Mouse (Mus musculus): ENCODE results near the gene Ankrd33b. TPM values are rescaled to one million over a fixed set of nuclear protein-coding genes. Genes with fewer than 3 reads are reported as not detected.
A peak's percentile ranks its signal among the peaks of the same experiment; 100 is the strongest.

The Ankrd33b gene
- polyA plus RNA-seq (2012; rRNA removed): 33.9 and 34.5 TPM in 2 replicates

- TF ChIP-seq POLR2A (IDR thresholded peaks at IDR 0.05; ENCODE audit: extremely low read depth, insufficient read depth, low read length) (peak; percentile 21; the same call in 1 of the 2 replicates), CTCF (IDR thresholded peaks at IDR 0.05; ENCODE audit: extremely low read depth, insufficient read depth, low read length) (no peak)
- Histone ChIP-seq H3K4me3 (ENCODE audit: insufficient read depth, low read length) (peak within 1 kb of the TSS; percentile 96), H3K4me1 (ENCODE audit: control insufficient read depth, insufficient read depth, low read length) (no peaks in the 10 kb centered on the region), H3K27ac (ENCODE audit: insufficient read depth, low read length) (peak within 1 kb of the TSS; percentile 94)
Observed at GRCm38 (mm10) chr15:31367481-31368200, at the start of gene Ankrd33b. Gene Ankrd33b, minus strand, starts transcription at chr15:31367726.

DNA sequence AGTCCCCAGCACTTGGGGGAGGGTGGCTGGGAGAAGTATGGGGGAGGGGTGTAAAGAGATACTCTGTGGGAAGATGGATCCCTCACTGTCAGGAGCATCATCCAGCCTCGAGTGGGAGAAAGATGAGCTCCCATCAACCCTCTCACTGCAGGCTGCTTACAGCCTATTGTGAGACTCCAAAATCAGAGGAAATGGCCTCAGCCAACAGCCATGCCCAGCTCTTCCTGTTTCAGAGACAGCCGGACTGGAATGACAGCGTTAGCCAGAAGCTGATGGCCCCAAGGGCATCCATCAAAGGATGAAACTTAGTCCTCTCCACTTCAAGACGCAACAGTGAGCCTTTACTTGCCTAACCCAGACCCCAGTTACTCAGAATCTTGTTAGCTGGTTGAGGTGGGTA lies 47.7 kb upstream of the Ankrd33b start:
- TF ChIP-seq CTCF (IDR thresholded peaks at IDR 0.05; ENCODE audit: extremely low read depth, insufficient read depth, low read length) (no peak), POLR2A (IDR thresholded peaks at IDR 0.05; ENCODE audit: extremely low read depth, insufficient read depth, low read length) (no peak)
- Histone ChIP-seq H3K4me1 (ENCODE audit: control insufficient read depth, insufficient read depth, low read length) (peaks cover 2% of the 10 kb centered on the region), H3K27ac (ENCODE audit: insufficient read depth, low read length) (no peak overlapping the region), H3K4me3 (ENCODE audit: insufficient read depth, low read length) (no peak overlapping the region)

DNA sequence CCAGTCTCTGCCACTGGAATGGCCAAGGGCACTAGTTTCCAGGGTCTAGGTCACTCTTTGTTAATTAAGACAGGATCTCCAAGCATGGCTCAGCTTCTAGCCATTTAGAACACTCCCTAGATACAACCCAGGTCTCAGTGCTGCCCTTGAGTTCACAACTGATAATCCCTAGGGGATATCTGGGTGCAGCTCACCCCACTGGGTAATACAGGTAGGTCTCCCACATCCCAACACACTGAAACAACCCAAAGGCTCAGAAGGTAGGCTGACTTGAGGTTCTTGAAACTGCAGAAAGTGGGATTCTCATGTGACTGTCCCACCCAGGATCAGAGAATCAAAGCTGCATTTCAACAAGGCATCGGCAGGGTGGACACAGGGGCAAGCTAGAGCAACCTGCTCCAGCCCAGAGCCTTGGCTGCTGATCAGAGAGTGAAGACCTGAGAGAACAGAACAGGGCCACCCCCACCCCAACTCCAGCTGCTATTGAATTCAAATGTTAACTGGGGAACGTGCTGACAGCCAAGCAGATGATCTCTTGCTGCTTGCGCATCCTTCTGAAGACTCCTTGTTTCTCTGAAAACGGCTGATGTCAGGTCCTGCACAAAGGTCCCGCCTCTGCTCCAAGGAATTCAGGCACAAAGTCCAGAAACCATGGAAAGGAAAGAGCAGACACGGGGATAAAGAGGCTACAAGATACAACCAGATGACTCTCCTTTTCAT lies 46.8 kb upstream of the Ankrd33b start:
- TF ChIP-seq POLR2A (IDR thresholded peaks at IDR 0.05; ENCODE audit: extremely low read depth, insufficient read depth, low read length): no peak
- no peak for TF ChIP-seq CTCF (IDR thresholded peaks at IDR 0.05; ENCODE audit: extremely low read depth, insufficient read depth, low read length)
- Histone ChIP-seq H3K27ac (ENCODE audit: insufficient read depth, low read length) (no peak overlapping the region), H3K4me3 (ENCODE audit: insufficient read depth, low read length) (no peak overlapping the region), H3K4me1 (ENCODE audit: control insufficient read depth, insufficient read depth, low read length) (peaks cover 2% of the 10 kb centered on the region)

DNA sequence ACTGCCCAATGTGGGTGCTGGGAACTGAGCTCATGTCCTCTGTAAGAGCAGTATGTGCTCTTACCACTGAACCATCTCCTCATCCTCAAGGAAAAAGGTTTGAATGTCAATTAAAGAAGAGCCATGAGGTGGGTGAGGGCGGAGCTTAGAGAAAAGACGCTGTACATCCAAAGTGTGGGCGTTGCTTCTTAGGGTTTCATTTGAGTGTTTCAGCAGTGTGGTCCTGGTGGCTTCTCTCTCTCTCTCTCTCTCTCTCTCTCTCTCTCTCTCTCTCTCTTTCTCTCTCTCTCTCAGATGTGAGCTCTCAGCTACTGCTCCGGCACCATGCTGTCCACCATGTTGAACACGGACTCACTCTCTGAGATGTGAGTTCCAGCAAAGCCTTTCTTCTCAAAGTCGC lies 46.1 kb upstream of the Ankrd33b start:
- peaks cover 2% of the 10 kb centered on the region for H3K4me1 ChIP-seq (ENCODE audit: control insufficient read depth, insufficient read depth, low read length)
- H3K4me3 ChIP-seq (ENCODE audit: insufficient read depth, low read length): no peak overlapping the region
- no peak overlapping the region for H3K27ac ChIP-seq (ENCODE audit: insufficient read depth, low read length)
- TF ChIP-seq POLR2A (IDR thresholded peaks at IDR 0.05; ENCODE audit: extremely low read depth, insufficient read depth, low read length) (no peak), CTCF (IDR thresholded peaks at IDR 0.05; ENCODE audit: extremely low read depth, insufficient read depth, low read length) (no peak)

DNA sequence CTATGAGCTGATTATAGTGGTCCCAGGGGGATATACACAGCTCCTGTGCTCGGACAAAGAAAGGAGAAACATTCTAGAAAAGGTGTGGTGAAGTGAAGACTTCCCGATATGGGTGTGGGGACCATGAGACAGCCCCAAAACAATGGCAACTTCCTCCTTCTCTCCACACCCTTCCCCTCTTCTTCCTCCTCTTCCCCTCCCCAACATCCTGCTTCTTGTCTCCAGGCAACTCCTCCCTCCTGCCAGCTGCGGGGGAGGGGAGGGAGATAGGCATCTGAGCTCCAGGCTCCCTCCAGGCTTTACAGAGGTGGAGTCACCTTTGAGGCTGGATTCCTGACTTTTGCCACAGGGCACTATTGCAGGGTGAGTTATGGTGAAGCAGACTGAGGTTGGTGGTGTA lies 45.4 kb upstream of the Ankrd33b start:
- no peak for TF ChIP-seq POLR2A (IDR thresholded peaks at IDR 0.05; ENCODE audit: extremely low read depth, insufficient read depth, low read length)
- TF ChIP-seq CTCF (IDR thresholded peaks at IDR 0.05; ENCODE audit: extremely low read depth, insufficient read depth, low read length): no peak
- Histone ChIP-seq H3K27ac (ENCODE audit: insufficient read depth, low read length) (no peak overlapping the region), H3K4me3 (ENCODE audit: insufficient read depth, low read length) (no peak overlapping the region), H3K4me1 (ENCODE audit: control insufficient read depth, insufficient read depth, low read length) (peaks cover 2% of the 10 kb centered on the region)

DNA sequence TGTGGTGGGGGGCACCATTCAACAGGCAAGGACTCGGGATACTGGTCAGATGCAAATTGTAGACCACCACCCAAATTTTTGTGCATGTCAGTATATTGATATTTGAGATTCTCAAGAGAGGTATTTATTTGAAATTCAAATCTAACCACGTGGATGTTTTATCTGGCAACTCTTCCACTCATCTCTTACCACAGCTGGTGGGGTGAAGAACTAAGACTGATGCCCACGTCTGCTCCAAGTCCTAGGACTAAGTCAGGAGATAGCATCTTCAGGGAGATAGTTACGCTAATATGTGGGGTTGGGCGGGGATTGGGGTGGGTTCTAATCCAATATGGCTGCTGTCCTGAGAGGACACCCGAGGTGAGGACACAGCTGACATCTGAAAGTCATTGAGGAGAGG lies 44.9 kb upstream of the Ankrd33b start:
- TF ChIP-seq POLR2A (IDR thresholded peaks at IDR 0.05; ENCODE audit: extremely low read depth, insufficient read depth, low read length): no peak
- Histone ChIP-seq H3K27ac (ENCODE audit: insufficient read depth, low read length) (no peak overlapping the region), H3K4me1 (ENCODE audit: control insufficient read depth, insufficient read depth, low read length) (peaks cover 2% of the 10 kb centered on the region), H3K4me3 (ENCODE audit: insufficient read depth, low read length) (no peak overlapping the region)

GRCm38 (mm10) chr15:31407490-31407889 lies 40.0 kb upstream of the Ankrd33b start:
- H3K4me1 ChIP-seq (ENCODE audit: control insufficient read depth, insufficient read depth, low read length): no peaks in the 10 kb centered on the region
- H3K27ac ChIP-seq (ENCODE audit: insufficient read depth, low read length): no peak overlapping the region
- TF ChIP-seq POLR2A (IDR thresholded peaks at IDR 0.05; ENCODE audit: extremely low read depth, insufficient read depth, low read length) (no peak), CTCF (IDR thresholded peaks at IDR 0.05; ENCODE audit: extremely low read depth, insufficient read depth, low read length) (no peak)
- H3K4me3 ChIP-seq (ENCODE audit: insufficient read depth, low read length): no peak overlapping the region

DNA sequence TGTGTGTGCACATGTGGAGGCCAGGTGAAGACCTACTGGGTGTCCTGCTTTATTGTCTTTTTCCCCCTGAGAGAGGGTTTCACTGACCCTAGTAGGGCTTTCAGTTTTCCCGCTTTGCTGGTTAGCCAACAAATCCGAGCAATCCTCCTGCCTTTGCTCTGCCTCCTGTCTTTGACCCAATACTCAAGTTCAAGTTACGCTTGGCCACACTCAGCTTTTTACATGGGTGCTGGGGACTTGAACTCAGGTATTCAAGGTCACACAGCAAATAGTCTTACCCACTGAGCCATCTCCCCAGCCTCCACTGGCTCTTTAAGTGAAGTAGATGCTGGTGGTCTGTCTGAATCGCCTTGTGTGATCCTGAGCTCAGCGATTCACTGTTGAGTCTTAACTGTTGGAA lies 39.4 kb upstream of the Ankrd33b start:
- TF ChIP-seq POLR2A (IDR thresholded peaks at IDR 0.05; ENCODE audit: extremely low read depth, insufficient read depth, low read length): no peak
- TF ChIP-seq CTCF (IDR thresholded peaks at IDR 0.05; ENCODE audit: extremely low read depth, insufficient read depth, low read length): no peak
- Histone ChIP-seq H3K4me3 (ENCODE audit: insufficient read depth, low read length) (no peak overlapping the region), H3K27ac (ENCODE audit: insufficient read depth, low read length) (no peak overlapping the region), H3K4me1 (ENCODE audit: control insufficient read depth, insufficient read depth, low read length) (no peaks in the 10 kb centered on the region)

GRCm38 (mm10) chr15:31404346-31404745 lies 36.8 kb upstream of the Ankrd33b start:
- Histone ChIP-seq H3K27ac (ENCODE audit: insufficient read depth, low read length) (no peak overlapping the region), H3K4me3 (ENCODE audit: insufficient read depth, low read length) (no peak overlapping the region), H3K4me1 (ENCODE audit: control insufficient read depth, insufficient read depth, low read length) (no peaks in the 10 kb centered on the region)
- TF ChIP-seq CTCF (IDR thresholded peaks at IDR 0.05; ENCODE audit: extremely low read depth, insufficient read depth, low read length) (no peak), POLR2A (IDR thresholded peaks at IDR 0.05; ENCODE audit: extremely low read depth, insufficient read depth, low read length) (no peak)
